Mouse (Mus musculus) urinary bladder, postnatal 14 days (tissue): ENCODE results near the gene Rin3.
"Not testable (repeated sequence)": the region's sequence is repeated elsewhere in the genome, so short reads cannot be mapped to it uniquely, and the experiment has no call there.

ENCODE experiments used
- DNase-seq: peaks from one replicate; pipeline ENCODE4 v3.0.0; 2021; ENCODE audit warnings: low spot score

Rin3 gene

DNA sequence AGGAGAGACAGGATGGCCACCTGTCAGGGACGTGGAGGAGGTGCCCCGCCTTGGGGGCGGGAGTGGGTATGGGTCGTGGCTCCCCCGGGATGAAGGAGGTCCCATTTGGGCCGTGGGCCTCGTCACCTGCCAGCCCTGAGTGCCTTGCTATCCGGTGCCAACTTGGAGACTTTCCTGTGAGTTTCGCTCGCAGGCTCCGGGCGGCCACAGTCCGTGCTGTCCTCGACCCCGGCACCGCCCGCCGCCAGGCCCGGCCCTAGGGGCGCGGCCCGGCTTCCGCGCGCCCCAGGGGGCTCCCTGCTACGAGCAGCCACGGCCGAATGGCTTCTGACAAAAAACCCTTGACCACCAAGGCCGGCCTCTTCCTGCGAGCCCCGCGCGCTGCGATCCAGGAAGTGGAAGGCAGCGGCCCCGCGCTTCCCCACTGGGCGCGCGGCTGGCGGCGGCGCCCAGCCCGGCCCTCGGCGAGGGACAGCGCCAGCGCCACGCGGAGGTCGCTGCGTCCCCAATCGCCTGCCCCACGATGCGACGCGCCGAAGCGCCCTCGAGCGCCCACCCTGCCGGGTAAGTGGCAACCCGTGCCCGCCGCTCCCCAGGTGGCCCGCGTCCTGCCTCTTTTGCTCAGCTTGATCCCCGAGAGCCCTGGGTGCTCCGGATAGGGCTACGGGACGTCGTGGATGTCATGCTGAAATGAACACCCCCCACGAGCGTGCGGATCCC, at the start of gene Rin3:
Gene Rin3, plus strand, starts transcription at position 286 of the 720 bp plus-strand sequence.
- peak; percentile 43 for DNase-seq

- DNase-seq: no peak
These were observed 47.3 kb upstream of the Rin3 start for GRCm38 (mm10) chr12:102235551-102235950.

DNA sequence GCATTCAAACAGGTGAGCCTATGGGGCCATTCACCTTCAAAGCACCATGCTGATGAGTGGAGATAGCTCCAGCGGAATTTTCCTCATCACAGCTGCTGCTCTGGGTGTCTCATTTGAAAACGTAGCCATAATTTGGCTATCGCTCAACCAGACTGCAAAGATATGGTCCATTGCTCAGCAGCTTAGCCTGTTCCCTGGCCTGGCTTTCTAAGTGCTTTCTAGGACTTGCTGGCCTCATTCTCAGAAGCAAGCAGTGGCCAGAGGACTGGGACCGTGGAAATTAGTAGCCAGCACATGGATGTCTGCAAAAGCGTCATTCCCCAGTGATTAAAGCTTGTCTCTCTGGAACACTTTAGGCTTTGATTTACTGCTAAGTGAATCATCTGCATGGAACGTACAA, 46.5 kb upstream of the Rin3 start:
- no peak for DNase-seq

- DNase-seq: no peak
These were observed 40.6 kb upstream of the Rin3 start for GRCm38 (mm10) chr12:102242076-102242722.

- no peak for DNase-seq
These were observed 38.9 kb upstream of the Rin3 start for GRCm38 (mm10) chr12:102243915-102244314.

GRCm38 (mm10) chr12:102246226-102246625, 36.6 kb upstream of the Rin3 start:
- DNase-seq: no peak

GRCm38 (mm10) chr12:102248104-102248503, 34.7 kb upstream of the Rin3 start:
- no peak for DNase-seq

- no peak for DNase-seq
These were observed 32.5 kb upstream of the Rin3 start for GRCm38 (mm10) chr12:102250316-102250715.

GRCm38 (mm10) chr12:102251070-102251469, 31.8 kb upstream of the Rin3 start:
- no peak for DNase-seq

- peak; percentile 8 for DNase-seq
These were observed 30.9 kb upstream of the Rin3 start for GRCm38 (mm10) chr12:102251985-102252384.

DNA sequence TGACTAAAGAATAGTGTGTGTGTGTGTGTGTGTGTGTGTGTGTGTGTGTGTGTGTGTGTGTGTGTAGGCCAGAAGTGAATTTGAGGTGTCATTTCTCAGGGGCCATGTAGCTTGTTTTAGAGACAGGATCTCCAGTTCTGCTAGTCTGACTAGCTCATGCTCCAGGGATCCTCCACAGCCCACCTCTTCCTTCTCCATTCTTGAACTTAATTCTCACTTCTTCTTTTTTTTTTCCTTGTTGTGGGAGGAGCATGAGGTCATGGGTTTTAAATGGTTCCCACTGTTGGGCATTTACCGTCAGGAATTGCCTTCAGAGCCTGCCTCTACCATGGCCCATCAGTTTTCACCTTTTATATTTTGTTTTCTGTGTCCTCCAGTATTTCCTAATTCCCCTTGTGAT, 30.3 kb upstream of the Rin3 start:
- DNase-seq: no peak

GRCm38 (mm10) chr12:102255012-102255411, 27.8 kb upstream of the Rin3 start:
- no peak for DNase-seq

GRCm38 (mm10) chr12:102258522-102259112, 24.2 kb upstream of the Rin3 start:
- DNase-seq: no peak

GRCm38 (mm10) chr12:102261933-102262396, 20.9 kb upstream of the Rin3 start:
- DNase-seq: no peak

- no peak for DNase-seq
These were observed 20.0 kb upstream of the Rin3 start for GRCm38 (mm10) chr12:102262809-102263208.

- no peak for DNase-seq
These were observed 19.6 kb upstream of the Rin3 start for GRCm38 (mm10) chr12:102263249-102263648.

GRCm38 (mm10) chr12:102266433-102266832, 16.4 kb upstream of the Rin3 start:
- no peak for DNase-seq

DNA sequence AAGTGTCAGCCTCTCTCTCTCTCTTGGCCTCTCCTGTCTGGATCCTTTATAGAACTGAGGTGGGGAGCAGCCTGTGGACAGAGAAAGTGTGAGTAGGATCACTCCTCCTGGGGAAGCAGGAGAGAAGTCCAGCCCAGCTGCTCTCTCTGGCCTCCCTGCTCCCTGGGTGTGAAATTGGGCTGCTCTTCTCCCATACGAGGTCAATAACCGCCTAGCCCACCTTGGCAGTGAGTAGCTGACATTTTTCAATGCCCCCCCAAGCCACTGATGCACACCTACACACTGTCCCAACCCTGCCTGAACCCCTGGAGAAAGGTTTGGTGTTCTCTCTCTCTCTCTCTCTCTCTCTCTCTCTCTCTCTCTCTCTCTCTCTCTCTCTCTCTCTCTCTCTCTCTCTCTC, 13.7 kb upstream of the Rin3 start:
- DNase-seq: no peak

GRCm38 (mm10) chr12:102270776-102271405, 12.0 kb upstream of the Rin3 start:
- DNase-seq: no peak

DNA sequence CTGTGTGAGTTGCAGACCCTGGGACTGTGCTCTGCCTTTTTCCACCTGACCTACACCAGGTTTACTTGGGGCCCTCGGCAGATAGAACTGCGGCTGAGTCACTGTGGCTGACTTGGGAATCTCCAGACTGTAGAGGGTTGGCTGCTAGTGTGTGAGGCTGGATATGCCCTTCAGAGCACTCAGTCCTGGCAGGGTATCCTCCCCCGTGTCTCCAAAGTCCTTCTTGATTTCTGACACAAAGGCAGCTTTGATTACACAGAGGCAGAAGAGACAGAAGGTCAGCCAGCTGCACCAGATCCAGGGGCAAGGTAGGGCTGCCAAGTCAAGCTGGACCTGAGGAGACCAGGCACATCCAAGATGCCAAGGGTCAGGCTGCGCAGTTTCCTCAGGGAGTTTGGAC, 11.4 kb upstream of the Rin3 start:
- DNase-seq: no peak

- peak; percentile 62 for DNase-seq
These were observed 6.9 kb upstream of the Rin3 start for GRCm38 (mm10) chr12:102275833-102276443.

DNA sequence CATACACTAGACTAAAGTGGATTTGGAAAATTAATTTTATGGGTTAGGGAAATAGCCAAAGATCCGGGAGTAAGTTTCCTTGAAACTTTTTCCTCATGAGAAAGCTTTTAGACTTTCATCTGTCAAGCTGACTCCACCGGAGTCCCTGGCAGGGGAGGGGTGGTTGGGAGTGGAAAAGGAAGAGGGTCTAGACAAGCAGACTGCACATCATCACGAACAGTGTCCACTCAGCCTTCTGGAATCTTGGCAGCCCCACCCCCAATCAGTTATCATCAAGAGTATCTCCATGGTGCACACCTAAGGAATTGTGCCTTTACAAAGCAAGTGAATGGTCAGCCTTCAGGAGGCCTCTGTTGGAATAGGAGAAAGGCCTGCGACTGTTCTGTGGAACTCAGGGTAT, 2.6 kb upstream of the Rin3 start:
- not testable (repeated sequence) for DNase-seq
